Mouse (Mus musculus) lung, embryonic 14.5 days (tissue): ENCODE results near the gene Plekhh2. TPM values are rescaled to one million over a fixed set of nuclear protein-coding genes. Genes with fewer than 3 reads are reported as not detected.

ENCODE experiments used
- ATAC-seq: fragments of 200-750 bp; cut with Nextera tagmentation; 2 replicates; pipeline ENCODE4 v1.8.0; 2017; ENCODE audit warnings: mild to moderate bottlenecking, moderate TSS enrichment, moderate library complexity; ENCODE audit not compliant: insufficient read depth
- DNase-seq: peaks from one replicate; pipeline ENCODE4 v3.0.0-alpha.2; 2015
- H3K27ac ChIP-seq: fragments of 300-500 bp; sonication (generic); 2 replicates; pipeline ENCODE4 v1.5.1; 2014; ENCODE audit warnings: low read depth, mild to moderate bottlenecking, moderate library complexity
- H3K27me3 ChIP-seq: fragments of 300-500 bp; sonication (generic); 2 replicates; pipeline ENCODE4 v1.6.1; 2014; ENCODE audit warnings: low read length, control low read depth; ENCODE audit not compliant: insufficient read depth
- H3K36me3 ChIP-seq: fragments of 300-500 bp; sonication (generic); 2 replicates; pipeline ENCODE4 v1.6.1; 2014; ENCODE audit warnings: control low read depth; ENCODE audit not compliant: insufficient read depth
- H3K4me1 ChIP-seq: fragments of 300-500 bp; sonication (generic); 2 replicates; pipeline ENCODE4 v1.6.1; 2014; ENCODE audit warnings: antibody characterized with exemption, control low read depth; ENCODE audit not compliant: insufficient read depth
- H3K4me2 ChIP-seq: fragments of 300-500 bp; sonication (generic); 2 replicates; pipeline ENCODE4 v1.6.1; 2014; ENCODE audit warnings: mild to moderate bottlenecking
- H3K4me3 ChIP-seq: fragments of 300-500 bp; sonication (generic); 2 replicates; pipeline ENCODE4 v1.5.1; 2014; ENCODE audit warnings: low read depth, low read length
- H3K9ac ChIP-seq: fragments of 300-500 bp; sonication (generic); 2 replicates; pipeline ENCODE4 v1.6.1; 2014
- H3K9me3 ChIP-seq: fragments of 300-500 bp; sonication (generic); 2 replicates; pipeline ENCODE4 v1.6.1; 2016; ENCODE audit warnings: low read depth, low read length, control low read depth
- CTCF ChIP-seq: IDR thresholded peaks from 2 replicates; pipeline ENCODE4 v1.5.1; 2016; ENCODE audit warnings: antibody characterized with exemption, low read depth
- WGBS: fragments of 180-500 bp; shearing (Covaris S2); extraction: QIAGEN DNeasy Blood & Tissue Kit; methylation state at CpG from one replicate; pipeline ENCODE4 v1.1.7; 2014; 5-methylcytosine and 5-hydroxymethylcytosine counted together
- polyA plus RNA-seq: library from polyadenylated mRNA; unstranded; fragments of >200 nt; fragmentation: Nextera tagmentation; extraction: Ambion mirVana; gene quantifications from 2 replicates; pipeline ENCODE4 v1.2.1, GENCODE M21; 2014

The Plekhh2 gene
- polyA plus RNA-seq, 1 experiment from 2014 or later, result 11.1 TPM

DNA sequence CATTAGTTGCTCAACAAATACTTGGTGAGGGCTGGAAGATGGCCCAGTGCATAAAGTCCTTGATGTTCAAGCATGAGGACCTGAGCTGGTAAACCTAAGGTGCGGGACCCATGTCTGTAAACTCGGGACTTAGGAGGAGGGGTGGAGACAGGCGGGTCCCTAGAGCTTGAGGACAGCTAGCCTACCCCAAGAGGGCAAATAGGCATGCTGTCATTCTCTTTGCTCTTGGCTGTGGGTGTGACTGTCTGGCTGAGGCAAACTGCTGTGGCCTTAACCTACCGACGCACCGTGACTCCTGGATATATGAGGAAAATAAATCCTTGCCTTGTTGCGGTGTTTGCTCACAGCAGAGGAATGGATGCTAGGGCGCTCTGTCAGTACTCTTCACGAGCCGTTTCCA is 116.0 kb downstream of the Plekhh2 start:
- 83% methylated on average over 10 of the region's 10 CpGs for WGBS
- DNase-seq (no peak), ATAC-seq (no peak)

DNA sequence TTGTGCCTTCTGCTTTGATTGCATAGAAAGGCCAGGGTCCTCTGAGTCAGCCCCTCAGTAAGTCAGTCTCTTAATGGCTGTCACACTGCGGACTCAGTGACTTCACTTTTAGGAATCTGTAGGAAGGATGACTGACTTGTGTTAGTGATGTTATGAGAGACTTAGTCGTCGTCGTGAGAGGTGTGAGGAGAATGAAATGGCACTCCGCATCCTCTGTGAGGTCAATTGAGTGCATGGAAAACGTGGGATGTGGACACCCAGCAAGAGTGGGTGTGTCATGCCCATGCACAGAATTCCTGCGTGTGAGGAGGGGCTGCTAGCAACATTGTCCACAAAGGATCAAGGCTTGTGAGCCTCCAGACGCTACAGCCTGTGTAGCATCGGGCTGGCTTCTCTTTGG is 116.9 kb downstream of the Plekhh2 start:
- ATAC-seq (no peak), DNase-seq (no peak)
- Histone ChIP-seq H3K4me1 (peaks cover 3% of the 10 kb centered on the region; the same call in 1 of the 2 replicates), H3K9me3 (no peaks in the 10 kb centered on the region), H3K9ac (no peak overlapping the region), H3K4me2 (no peak overlapping the region), H3K36me3 (peaks cover 3% of the 10 kb centered on the region; the same call in 1 of the 2 replicates), H3K4me3 (no peak overlapping the region), H3K27ac (no peak overlapping the region), H3K27me3 (no peaks in the 10 kb centered on the region)
- TF ChIP-seq CTCF, result no peak
- 55% methylated on average over 9 of the region's 9 CpGs for WGBS

More for the DNA sequence above, 116.0 kb downstream of the Plekhh2 start:
- H3K4me2 ChIP-seq, result no peak overlapping the region
- no peak overlapping the region for H3K4me3 ChIP-seq
- H3K27ac ChIP-seq, result no peak overlapping the region
- no peak for TF ChIP-seq CTCF
- H3K36me3 ChIP-seq, result peaks cover 3% of the 10 kb centered on the region; the same call in 1 of the 2 replicates
- no peak overlapping the region for H3K9ac ChIP-seq
- no peaks in the 10 kb centered on the region for H3K9me3 ChIP-seq
- no peaks in the 10 kb centered on the region for H3K27me3 ChIP-seq
- H3K4me1 ChIP-seq, result peaks cover 3% of the 10 kb centered on the region; the same call in 1 of the 2 replicates

DNA sequence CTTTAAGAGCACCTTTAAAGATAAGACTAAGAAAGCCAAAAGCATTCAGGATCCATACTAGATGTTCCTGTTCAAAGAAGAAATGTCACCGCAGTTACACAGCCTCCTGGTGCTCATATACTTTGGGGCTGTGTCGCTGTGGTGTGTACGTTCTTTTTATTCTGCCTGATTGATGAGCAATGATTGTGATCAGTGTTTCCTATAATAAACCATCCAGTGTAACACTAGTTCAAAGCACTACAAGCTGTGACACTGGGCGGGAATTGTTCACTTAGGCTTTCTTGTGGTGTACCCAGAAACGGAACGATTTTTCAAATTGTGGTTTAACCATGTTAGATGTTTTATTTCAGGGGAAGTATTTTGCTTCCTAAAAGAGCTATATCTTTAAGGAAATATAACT is 120.1 kb downstream of the Plekhh2 start:
- TF ChIP-seq CTCF, result no peak
- DNase-seq (no peak), ATAC-seq (no peak)
- Histone ChIP-seq H3K27me3 (no peaks in the 10 kb centered on the region), H3K27ac (no peak overlapping the region), H3K4me3 (no peak overlapping the region), H3K36me3 (peaks cover 3% of the 10 kb centered on the region; the same call in 1 of the 2 replicates), H3K9ac (no peak overlapping the region), H3K4me2 (no peak overlapping the region), H3K4me1 (peaks cover 2% of the 10 kb centered on the region; the same call in 1 of the 2 replicates), H3K9me3 (no peaks in the 10 kb centered on the region)
- WGBS, result 88% methylated on average over 6 of the region's 6 CpGs

DNA sequence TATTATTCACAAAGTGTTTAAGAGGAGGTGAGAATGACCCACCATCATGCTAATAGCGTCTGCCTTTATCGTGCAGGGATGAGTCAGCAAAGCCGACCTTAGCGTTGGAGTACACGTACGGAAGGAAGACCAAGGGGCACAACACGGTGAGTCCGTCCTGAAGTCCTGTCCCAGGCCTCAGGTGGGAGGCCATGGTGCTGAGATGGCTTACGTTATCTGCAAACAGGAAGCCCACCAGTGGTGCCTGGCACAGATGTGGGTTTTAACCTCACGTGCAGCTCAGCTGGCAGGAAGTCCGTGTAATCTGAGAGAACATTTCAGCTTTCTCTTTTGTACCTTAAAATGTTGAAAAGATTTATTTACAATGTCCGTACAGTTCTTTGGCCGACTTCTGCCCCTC is 121.7 kb downstream of the Plekhh2 start:
- no peak overlapping the region for H3K9ac ChIP-seq
- WGBS, result 67% methylated on average over 13 of the region's 13 CpGs
- no peaks in the 10 kb centered on the region for H3K9me3 ChIP-seq
- no peaks in the 10 kb centered on the region for H3K4me1 ChIP-seq
- H3K4me2 ChIP-seq, result no peak overlapping the region
- H3K27me3 ChIP-seq, result no peaks in the 10 kb centered on the region
- DNase-seq (no peak), ATAC-seq (no peak)
- TF ChIP-seq CTCF, result no peak
- H3K4me3 ChIP-seq, result no peak overlapping the region
- H3K27ac ChIP-seq, result no peak overlapping the region
- H3K36me3 ChIP-seq, result peaks cover 3% of the 10 kb centered on the region; the same call in 1 of the 2 replicates

DNA sequence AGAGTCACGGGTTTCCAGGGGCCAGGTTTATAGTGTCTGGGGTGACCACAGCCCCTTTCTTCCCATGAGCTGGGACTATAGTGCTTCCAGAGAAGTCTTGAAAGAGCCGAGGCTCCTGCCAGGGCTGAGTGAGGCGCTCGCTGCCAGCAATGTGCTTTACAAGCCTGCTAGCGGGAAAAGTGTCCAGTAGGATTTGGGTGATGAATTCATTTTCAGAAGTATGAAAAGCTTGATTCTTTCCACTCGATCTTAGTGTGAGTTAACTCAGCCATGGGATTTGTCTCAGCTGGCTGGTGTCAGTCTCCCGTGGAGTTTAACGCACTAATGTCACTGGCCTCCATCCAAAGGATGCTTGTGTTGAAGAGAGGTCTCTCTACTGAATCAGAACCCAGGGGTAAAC is 124.6 kb downstream of the Plekhh2 start:
- Histone ChIP-seq H3K4me1 (0 out of 2 replicates have a peak, but pooled peaks cover 2% of the 10 kb centered on the region), H3K36me3 (peaks cover 3% of the 10 kb centered on the region; the same call in 1 of the 2 replicates), H3K4me2 (no peak overlapping the region), H3K4me3 (no peak overlapping the region), H3K9me3 (no peaks in the 10 kb centered on the region), H3K27me3 (no peaks in the 10 kb centered on the region), H3K27ac (no peak overlapping the region), H3K9ac (no peak overlapping the region)
- WGBS, result 52% methylated on average over 8 of the region's 8 CpGs
- TF ChIP-seq CTCF, result no peak
- no peak for DNase-seq
- ATAC-seq, result no peak

DNA sequence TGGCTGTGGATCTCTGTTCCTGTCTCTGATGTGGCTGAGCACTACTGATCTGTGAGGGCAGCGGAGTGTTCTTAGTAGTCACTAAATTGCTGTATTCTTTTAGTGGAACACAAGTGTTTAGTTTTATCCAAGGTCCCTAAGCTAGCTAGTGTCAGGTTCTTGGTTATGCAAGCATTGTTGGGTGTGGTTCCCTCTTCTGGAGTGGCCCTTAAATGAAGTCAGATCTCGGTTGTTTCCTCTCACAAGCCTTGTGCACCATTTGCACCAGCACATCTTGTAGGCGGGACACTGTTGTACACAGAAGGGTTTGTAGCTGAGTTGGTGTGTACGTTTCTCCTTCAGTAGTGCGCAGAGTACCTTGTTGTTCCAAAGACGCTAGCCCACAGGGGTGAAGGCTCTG is 126.3 kb downstream of the Plekhh2 start:
- no peaks in the 10 kb centered on the region for H3K36me3 ChIP-seq
- 87% methylated on average over 6 of the region's 6 CpGs for WGBS
- no peak for TF ChIP-seq CTCF
- ATAC-seq (no peak), DNase-seq (no peak)
- no peaks in the 10 kb centered on the region for H3K9me3 ChIP-seq
- H3K9ac ChIP-seq, result no peak overlapping the region
- H3K27me3 ChIP-seq, result no peaks in the 10 kb centered on the region
- no peak overlapping the region for H3K27ac ChIP-seq
- no peak overlapping the region for H3K4me2 ChIP-seq
- H3K4me1 ChIP-seq, result 0 out of 2 replicates have a peak, but pooled peaks cover 2% of the 10 kb centered on the region
- no peak overlapping the region for H3K4me3 ChIP-seq

DNA sequence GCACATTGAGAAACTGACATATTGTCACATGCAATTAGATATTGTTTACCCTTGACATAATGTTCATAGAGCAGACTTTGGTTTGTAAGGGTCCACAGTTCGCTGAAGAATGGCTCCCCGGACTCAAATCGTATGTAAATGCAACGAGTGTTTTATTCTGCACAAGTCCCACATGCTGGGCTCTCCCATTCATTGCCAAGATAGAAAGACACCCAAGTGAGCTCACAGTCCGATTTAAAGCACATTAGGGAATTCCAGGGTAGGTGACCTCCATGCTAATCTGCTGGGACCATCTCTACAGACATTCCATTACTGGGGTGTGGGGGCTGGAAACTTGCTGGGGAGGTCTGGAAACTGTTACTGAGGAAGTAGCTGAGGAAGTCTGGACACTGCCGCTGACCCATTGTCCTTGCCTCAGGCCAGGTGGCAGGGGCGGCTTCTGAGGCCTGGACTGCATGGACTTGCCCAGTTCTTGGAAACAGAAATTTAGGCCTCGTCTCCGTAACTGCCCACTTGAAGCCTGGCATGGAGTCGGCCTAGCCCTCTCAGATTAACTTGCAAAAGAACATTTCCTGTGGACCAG is 128.2 kb downstream of the Plekhh2 start:
- Histone ChIP-seq H3K4me2 (no peak overlapping the region), H3K9ac (no peak overlapping the region), H3K27ac (no peak overlapping the region), H3K9me3 (no peaks in the 10 kb centered on the region), H3K4me3 (no peak overlapping the region), H3K4me1 (0 out of 2 replicates have a peak, but pooled peaks cover 2% of the 10 kb centered on the region), H3K36me3 (no peaks in the 10 kb centered on the region), H3K27me3 (no peaks in the 10 kb centered on the region)
- no peak for DNase-seq
- no peak for TF ChIP-seq CTCF
- 71% methylated on average over 10 of the region's 10 CpGs for whole genome bisulfite sequencing
- no peak for ATAC-seq

DNA sequence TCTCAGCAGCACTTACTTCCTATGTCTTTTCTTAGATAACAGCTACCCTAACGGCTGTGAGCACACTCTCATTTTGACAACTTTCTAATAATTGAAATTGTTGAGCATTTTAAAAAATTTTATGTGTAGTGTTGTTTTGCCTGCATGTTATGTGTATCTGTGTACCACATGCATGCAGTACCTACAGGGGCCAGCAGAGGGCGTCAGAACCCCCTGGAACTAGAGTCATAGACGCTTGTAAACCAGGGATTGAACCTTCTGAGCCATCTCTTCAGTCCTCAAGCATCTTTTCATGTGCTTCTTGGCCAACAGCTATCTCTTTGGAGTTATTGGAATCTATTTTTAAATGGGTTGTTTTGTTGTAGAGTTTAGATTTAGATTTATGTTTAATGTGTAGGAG is 130.2 kb downstream of the Plekhh2 start:
- H3K27me3 ChIP-seq, result no peaks in the 10 kb centered on the region
- DNase-seq (peak; percentile 73), ATAC-seq (no peak)
- H3K9me3 ChIP-seq, result no peaks in the 10 kb centered on the region
- no peak overlapping the region for H3K4me2 ChIP-seq
- H3K27ac ChIP-seq, result no peak overlapping the region
- H3K9ac ChIP-seq, result no peak overlapping the region
- 36% methylated on average over 3 of the region's 3 CpGs for WGBS
- H3K4me1 ChIP-seq, result 0 out of 2 replicates have a peak, but pooled peaks cover 2% of the 10 kb centered on the region
- TF ChIP-seq CTCF, result peak; percentile 75
- H3K36me3 ChIP-seq, result no peaks in the 10 kb centered on the region
- no peak overlapping the region for H3K4me3 ChIP-seq
